Mouse (Mus musculus) myocyte (in vitro differentiated cells): ENCODE measurements around the gene Glis3.

Source experiments
- MAX ChIP-seq: IDR thresholded peaks from one replicate; pipeline ENCODE4 v1.6.1; 2011; ENCODE audit warnings: low read depth, mild to moderate bottlenecking, control low read depth
- POLR2A ChIP-seq: IDR thresholded peaks from one replicate; pipeline ENCODE4 v1.6.1; 2011; ENCODE audit warnings: low read depth, mild to moderate bottlenecking, control low read depth, moderate library complexity; ENCODE audit not compliant: insufficient read length
- SRF ChIP-seq: IDR thresholded peaks from one replicate; pipeline ENCODE4 v1.6.1; 2011; ENCODE audit warnings: low read depth; ENCODE audit not compliant: control insufficient read depth, insufficient read length

- no peak for TF ChIP-seq POLR2A
- TF ChIP-seq MAX = no peak
- no peak for TF ChIP-seq SRF
Observed at GRCm38 (mm10) chr19:28646286-28646685, 33.6 kb downstream of the Glis3 start.
